Mouse (Mus musculus): ENCODE measurements around the gene Loxl4. TPM values are rescaled to one million over a fixed set of nuclear protein-coding genes. Genes with fewer than 3 reads are reported as not detected.

The Loxl4 gene
- polyA plus RNA-seq, 1 experiment, result 1.7 TPM

- no peak for TF ChIP-seq POLR2A (IDR thresholded peaks at IDR 0.05; ENCODE audit: low read depth, low read length)
- TF ChIP-seq CTCF (IDR thresholded peaks at IDR 0.05; ENCODE audit: extremely low read depth, insufficient read length, insufficient replicate concordance, low read depth, low read length), result no peak
- Histone ChIP-seq H3K4me1 (ENCODE audit: control insufficient read depth, insufficient read depth, insufficient read length, low read length) (no peaks in the 10 kb centered on the region), H3K27me3 (ENCODE audit: control insufficient read depth, insufficient read depth, low read length) (no peaks in the 10 kb centered on the region), H3K4me3 (ENCODE audit: low read depth, low read length) (no peak overlapping the region), H3K36me3 (ENCODE audit: control insufficient read depth, insufficient read depth, low read length) (peaks cover 9% of the 10 kb centered on the region; the same call in 1 of the 2 replicates), H3K27ac (ENCODE audit: insufficient read depth, low read depth, low read length) (no peak overlapping the region)
- WGBS, result 85% methylated on average over 3 of the region's 3 CpGs
Measured at GRCm38 (mm10) chr19:42558701-42559100, 53.9 kb downstream of the Loxl4 start.

Other genes starting within 250 kb of the Loxl4 start
- 0.39 and 0.48 TPM in 2 replicates for gene Crtac1, start 181.0 kb downstream of the Loxl4 start, polyA plus RNA-seq (2012; rRNA removed)
- gene R3hcc1l, start 94.1 kb downstream of the Loxl4 start, polyA plus RNA-seq (2012; rRNA removed), result 1.1 and 2.7 TPM in 2 replicates
- gene Pyroxd2, start 140.0 kb upstream of the Loxl4 start, polyA plus RNA-seq (2012; rRNA removed), result 3.0 and 23.0 TPM in 2 replicates
- 15.9 and 27.3 TPM in 2 replicates for gene Hps1, start 167.2 kb upstream of the Loxl4 start, polyA plus RNA-seq (2012; rRNA removed)